Mouse (Mus musculus) layer of hippocampus, postnatal 25 days (tissue): ENCODE results near the gene Apold1. TPM values are rescaled to one million over a fixed set of nuclear protein-coding genes. Genes with fewer than 3 reads are reported as not detected.

ENCODE experiments used
- DNase-seq, 2 experiments: peaks; one replicate each; pipeline ENCODE4 v3.0.0; 2022; ENCODE audit warnings: mixed read lengths in 2 of 2, low spot score in 1 of 2; ENCODE audit errors: extremely low spot score in 1 of 2
- total RNA-seq, 2 experiments: library from RNA; stranded (reverse); gene quantifications; 2 replicates each; pipeline ENCODE4 v1.2.3; 2021

The Apold1 gene
- total RNA-seq, 2 experiments from 2014 or later = 2.5 to 2.8 TPM

- no peak for DNase-seq
Measured at GRCm38 (mm10) chr6:134969498-134969897, 12.0 kb upstream of the Apold1 start.

GRCm38 (mm10) chr6:134972096-134972495 lies 9.4 kb upstream of the Apold1 start:
- no peak for DNase-seq

GRCm38 (mm10) chr6:134976628-134977027 lies 4.9 kb upstream of the Apold1 start:
- no peak for DNase-seq

- peak; percentile 81 to 84 for DNase-seq
Measured at GRCm38 (mm10) chr6:134983529-134984370, 2.2 kb downstream of the Apold1 start.

GRCm38 (mm10) chr6:134984748-134985147 lies 3.2 kb downstream of the Apold1 start:
- peak in 1 of 2 experiments; percentile 15 for DNase-seq

- DNase-seq = peak in 1 of 2 experiments; percentile 2
Measured at GRCm38 (mm10) chr6:134988377-134988776, 6.9 kb downstream of the Apold1 start.

- DNase-seq = no peak
Measured at GRCm38 (mm10) chr6:134990674-134991073, 9.2 kb downstream of the Apold1 start.

GRCm38 (mm10) chr6:134994031-134994651 lies 12.6 kb downstream of the Apold1 start:
- no peak for DNase-seq

- DNase-seq = no peak
Measured at GRCm38 (mm10) chr6:134994985-134995384, 13.5 kb downstream of the Apold1 start.

- no peak for DNase-seq
Measured at GRCm38 (mm10) chr6:134996918-134997317, 15.4 kb downstream of the Apold1 start.

GRCm38 (mm10) chr6:134998076-134998475 lies 16.6 kb downstream of the Apold1 start:
- DNase-seq = no peak

GRCm38 (mm10) chr6:134998781-134999180 lies 17.3 kb downstream of the Apold1 start:
- DNase-seq = no peak

- no peak for DNase-seq
Measured at GRCm38 (mm10) chr6:135000272-135000671, 18.8 kb downstream of the Apold1 start.

- DNase-seq = no peak
Measured at GRCm38 (mm10) chr6:135001991-135002390, 20.5 kb downstream of the Apold1 start.

- no peak for DNase-seq
Measured at GRCm38 (mm10) chr6:135006372-135006771, 24.9 kb downstream of the Apold1 start.

- peak; percentile 91 to 96 for DNase-seq
Measured at GRCm38 (mm10) chr6:135011048-135011733, 29.7 kb downstream of the Apold1 start, which contains the start of gene Ddx47. TSS of gene Ddx47 (plus strand) at chr6:135011612.

- DNase-seq = no peak
Measured at GRCm38 (mm10) chr6:135011734-135012116, 30.2 kb downstream of the Apold1 start.

GRCm38 (mm10) chr6:135017211-135017610 lies 35.7 kb downstream of the Apold1 start:
- no peak for DNase-seq

GRCm38 (mm10) chr6:135019564-135019963 lies 38.0 kb downstream of the Apold1 start:
- no peak for DNase-seq

- DNase-seq = no peak
Measured at GRCm38 (mm10) chr6:135021633-135022032, 40.1 kb downstream of the Apold1 start.

GRCm38 (mm10) chr6:135023379-135023778 lies 41.9 kb downstream of the Apold1 start:
- no peak for DNase-seq
